Mouse (Mus musculus) kidney, adult 18-20 months (tissue): ENCODE measurements around the gene Art4.
"Not testable (repeated sequence)": the region's sequence is repeated elsewhere in the genome, so short reads cannot be mapped to it uniquely, and the experiment has no call there.

Source experiments
- DNase-seq: peaks from one replicate; pipeline ENCODE4 v3.0.0; 2021

Art4 gene

DNA sequence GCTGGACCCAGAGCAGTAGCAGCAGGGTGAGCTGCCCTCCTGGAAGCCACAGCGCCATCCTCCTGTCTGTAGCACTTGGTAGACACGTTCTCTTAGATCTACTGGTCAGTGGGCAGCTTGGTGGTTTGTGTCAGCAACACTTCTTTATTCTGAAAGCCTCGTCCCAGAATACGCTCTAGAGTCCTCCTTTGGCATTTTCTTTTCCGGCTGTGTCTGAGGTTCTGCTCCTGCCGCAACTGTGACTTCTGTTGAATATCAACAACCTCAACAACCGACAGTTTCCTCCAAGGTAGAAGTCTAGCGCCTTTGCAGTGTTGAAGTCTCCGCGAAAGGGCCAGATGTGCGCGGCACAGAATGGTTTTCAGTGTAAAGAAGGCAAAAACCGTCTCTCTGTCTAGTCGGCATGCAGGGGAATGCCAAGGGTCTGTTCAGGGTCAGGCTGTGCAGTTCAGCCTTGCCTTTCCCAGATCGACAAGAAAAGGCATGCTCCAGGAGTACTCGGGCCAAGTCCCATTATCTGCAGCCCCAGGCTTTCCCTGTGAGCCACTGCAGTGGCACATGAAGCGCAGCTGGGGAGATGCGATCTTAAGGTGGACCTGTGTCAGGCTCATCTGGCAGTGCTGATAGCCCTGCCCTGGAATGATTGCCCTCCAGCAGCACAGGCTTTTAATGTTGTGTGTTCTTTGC, at the start of gene Art4:
TSS of gene Art4 (minus strand) at position 548 of the 687 bp plus-strand sequence.
- DNase-seq, result peak; percentile 28

- no peak for DNase-seq
These were observed 49.4 kb upstream of the Art4 start for GRCm38 (mm10) chr6:136906937-136907293.

DNA sequence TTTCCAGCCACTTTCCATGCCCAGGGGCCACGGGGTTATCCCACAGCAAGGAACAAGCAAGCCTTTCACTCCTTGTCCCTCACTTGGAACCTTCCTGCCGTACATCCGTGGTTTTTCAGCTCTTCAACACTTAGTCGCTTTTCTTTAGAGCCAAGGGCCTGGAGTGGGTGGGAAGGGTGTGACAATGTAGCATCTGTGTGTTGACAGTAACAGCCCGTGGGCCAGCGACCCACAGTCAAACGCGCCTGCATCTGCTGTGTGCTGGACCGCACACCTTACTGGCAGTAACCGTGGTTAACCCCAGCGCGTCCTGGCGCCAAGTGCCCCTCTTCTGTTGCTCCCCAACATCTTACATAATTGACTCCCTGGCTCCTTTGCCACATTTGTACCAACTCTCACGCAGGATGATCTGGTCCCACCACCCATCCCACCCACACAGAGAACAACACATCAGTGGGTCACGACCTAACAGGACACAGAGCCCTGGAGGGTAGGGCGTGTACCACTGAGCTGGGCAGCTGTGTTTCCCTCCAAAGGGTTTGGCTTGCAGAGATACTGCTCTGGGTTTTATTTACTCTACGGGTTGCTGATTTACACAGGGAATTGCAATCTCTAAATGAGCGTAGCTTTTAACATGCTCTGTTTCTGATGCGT, 48.9 kb upstream of the Art4 start:
- no peak for DNase-seq

DNA sequence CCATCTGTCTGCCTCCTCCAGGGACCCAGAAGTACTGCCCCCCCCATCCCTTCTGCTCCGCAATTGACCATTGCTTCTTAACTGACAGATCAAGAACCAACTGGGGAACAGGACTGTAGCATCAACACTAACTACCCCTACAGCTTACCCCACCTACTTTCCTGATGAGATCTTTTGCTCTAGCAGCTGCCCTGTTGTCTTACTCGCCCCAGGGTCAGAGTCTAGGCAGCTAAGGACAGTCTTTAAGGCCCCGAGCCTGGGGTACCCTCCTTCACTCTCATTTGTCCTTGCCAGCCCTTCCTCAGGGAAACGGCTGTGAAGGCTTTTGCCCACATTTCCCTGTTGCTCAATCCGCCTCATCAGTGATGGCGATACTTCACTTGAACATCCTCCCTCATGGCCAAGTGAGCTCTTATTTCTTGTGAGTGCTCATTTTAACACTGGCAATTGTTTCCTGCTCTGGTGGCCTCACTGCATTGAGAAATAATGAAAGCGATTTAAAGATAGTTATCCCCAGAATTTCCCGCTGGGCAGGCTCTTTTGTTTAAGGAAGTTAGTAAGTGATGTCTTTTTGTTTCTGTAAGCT, 46.4 kb upstream of the Art4 start:
- DNase-seq, result no peak

GRCm38 (mm10) chr6:136902527-136902926, 45.0 kb upstream of the Art4 start:
- no peak for DNase-seq

DNA sequence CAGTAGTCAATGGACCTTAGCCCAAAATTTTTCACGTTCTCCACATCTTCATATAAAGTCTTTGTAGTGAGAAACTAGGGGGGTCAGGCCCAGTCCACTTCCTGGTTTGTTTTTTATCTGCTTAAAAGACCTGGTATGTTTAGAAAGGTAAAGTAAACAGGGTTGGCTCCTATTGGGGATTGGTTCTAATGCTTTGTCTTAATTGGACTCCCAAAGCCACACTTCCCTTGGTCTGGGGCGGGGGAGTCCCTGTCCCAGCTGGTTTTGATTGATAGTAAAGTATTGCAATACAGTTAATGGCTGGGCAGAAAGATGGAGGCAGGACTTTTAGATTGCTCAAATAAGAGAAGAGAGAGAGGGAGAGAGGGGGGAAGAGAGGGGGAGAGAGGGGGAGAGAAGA, 43.5 kb upstream of the Art4 start:
- no peak for DNase-seq

- DNase-seq, result no peak
These were observed 43.0 kb upstream of the Art4 start for GRCm38 (mm10) chr6:136900369-136901009.

GRCm38 (mm10) chr6:136898954-136899353, 41.4 kb upstream of the Art4 start:
- no peak for DNase-seq

DNA sequence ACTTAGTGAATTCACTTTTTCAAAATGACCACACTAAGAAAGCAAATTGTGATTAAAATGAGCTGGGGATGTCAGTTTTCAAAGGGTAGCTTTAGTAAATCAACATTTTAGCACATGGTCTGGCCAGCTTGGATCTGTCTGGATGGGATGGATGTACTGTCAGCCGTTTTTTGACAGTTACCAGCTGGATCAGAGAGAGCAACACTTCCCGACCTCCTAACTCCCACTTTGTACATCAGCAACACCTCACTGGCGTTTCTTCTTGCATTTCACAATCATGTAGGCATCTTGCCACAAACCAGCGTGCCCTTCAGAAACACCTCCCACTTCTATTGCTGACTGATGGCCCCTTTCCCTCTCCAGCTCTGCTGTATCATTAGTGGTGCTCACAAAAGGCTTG, 40.7 kb upstream of the Art4 start:
- no peak for DNase-seq

DNA sequence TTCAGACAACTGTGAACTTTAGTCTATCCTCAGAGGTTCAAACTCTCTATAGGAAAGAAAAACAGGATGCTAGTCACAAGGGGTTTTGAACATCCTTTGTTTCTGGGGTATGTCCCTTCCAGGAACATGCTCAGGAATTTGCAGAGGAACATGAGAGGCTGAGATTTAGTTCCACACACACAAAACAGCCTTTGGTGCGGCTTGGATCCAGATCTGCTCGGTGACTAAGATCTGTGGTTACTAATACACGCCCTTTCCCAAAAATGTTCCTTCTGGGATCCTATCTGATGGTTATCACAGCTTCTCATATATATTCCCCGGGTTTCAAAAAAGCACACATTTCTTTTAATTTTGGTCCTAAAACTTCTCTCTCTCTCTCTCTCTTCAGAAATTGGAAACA, 40.3 kb upstream of the Art4 start:
- no peak for DNase-seq

DNA sequence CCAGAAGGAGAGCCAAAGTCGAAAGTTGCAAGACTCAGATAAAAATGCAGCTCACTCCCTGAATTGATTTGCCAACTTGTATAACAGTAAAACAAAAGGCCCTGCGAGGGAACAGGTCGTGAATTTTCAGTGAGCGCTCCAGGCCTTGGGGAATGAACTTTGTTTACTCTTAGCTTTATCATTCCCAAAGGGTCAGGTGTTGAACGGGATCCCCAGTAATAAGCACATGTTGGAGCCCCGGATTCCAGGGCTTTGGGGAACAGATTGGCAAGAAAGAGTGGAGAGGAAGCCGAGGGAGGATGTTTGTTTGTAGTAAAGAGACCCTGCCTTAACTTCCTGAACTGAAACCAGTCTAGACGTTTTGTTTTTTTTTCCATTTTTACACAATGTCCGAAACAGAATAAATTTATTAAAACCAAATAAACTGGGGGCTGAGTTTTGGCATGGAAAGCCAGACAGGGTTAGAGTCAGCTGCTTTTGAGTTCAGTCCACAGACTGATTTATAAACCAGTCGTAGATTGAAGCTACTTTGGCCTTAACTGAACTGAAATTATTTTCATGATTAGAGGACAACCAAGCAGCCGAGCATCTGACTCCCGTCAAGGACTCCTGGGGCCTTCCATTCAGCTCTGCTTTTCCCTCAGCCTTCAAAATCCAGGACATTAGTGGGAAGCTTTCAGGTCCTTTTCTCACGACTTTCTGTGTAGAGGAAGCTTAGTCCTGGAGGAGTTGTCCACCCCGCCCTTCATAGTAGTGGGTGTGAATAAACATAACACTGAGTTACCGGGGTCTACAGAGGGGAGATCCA, 37.2 kb upstream of the Art4 start:
- DNase-seq, result no peak

DNA sequence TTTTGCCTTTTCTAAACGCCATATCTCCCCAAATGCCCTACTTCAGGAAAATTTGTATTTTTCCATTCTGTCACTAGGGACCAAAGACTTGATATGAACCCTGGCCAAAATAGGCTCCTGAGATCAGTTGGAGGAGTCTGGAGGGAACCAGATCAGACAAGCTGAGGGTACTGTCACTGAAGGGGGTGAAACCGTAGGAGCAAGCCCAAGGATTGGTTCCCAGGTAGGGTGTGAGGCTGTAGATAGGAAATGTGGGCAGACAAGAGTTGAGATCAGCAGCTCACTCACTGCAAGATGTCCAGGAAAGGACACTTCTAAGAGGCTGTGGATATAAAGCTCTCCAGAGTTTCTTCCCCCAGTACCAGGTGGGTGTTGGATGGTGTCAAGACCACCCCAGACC, 34.5 kb upstream of the Art4 start:
- DNase-seq, result no peak

DNA sequence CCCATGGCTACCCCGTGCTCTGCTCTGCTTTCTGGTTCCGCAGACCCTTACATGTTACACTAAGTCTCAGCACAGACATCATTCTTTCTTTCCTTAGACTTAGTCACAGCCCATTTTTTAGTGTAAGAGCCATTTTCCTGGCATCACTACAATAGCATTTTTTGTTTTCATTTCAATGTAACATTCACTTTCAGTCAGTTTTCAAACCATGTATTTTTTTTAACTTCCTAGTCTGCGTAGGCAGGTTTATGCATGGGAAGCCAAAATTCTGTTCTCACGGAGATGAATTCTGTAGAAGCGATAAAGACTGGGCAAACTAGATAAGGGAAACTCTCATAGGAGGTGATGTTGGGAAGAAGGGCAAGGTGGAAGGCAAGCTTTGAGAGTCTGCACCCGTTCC, 32.0 kb upstream of the Art4 start:
- DNase-seq, result no peak

GRCm38 (mm10) chr6:136889067-136889466, 31.5 kb upstream of the Art4 start:
- no peak for DNase-seq

DNA sequence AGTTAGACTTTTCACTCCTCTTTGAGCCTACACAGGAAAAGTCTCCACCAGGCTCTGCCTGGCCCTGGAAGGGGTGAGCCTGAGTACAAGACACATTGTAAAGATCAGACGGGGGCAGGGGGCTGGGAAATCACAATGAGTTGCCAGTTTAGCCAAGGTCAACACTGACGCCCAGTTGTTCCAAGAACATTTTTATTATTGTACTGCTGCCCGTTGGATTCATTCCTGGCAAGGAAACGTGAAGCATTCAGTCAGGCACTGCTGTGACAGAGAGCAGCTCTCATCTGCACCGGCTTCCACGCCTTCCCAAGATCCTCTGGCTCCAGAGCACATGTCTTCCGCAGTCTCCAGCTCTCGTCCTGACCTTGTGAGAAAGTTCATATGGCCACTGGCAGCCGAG, 30.3 kb upstream of the Art4 start:
- DNase-seq, result peak; percentile 38

GRCm38 (mm10) chr6:136884766-136885165, 27.2 kb upstream of the Art4 start:
- not testable (repeated sequence) for DNase-seq

DNA sequence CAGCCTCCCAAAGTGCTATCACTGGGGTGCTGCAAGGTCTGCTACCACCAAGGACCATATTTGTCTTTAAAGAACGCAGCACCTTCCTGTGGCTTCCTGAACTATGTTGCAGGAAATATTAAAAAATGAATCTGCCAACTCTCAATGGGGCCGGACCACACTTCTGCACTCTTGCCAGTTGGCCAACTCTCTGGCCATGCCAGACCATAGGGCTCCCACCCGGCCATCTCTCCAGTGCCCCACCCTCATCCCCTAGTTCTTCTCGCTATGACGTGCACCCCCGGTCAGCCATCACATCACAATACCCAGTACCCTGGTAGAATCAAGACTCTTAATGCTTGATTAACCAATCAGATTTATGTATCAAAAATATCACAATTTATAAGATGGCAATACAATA, 26.4 kb upstream of the Art4 start:
- DNase-seq, result no peak

DNA sequence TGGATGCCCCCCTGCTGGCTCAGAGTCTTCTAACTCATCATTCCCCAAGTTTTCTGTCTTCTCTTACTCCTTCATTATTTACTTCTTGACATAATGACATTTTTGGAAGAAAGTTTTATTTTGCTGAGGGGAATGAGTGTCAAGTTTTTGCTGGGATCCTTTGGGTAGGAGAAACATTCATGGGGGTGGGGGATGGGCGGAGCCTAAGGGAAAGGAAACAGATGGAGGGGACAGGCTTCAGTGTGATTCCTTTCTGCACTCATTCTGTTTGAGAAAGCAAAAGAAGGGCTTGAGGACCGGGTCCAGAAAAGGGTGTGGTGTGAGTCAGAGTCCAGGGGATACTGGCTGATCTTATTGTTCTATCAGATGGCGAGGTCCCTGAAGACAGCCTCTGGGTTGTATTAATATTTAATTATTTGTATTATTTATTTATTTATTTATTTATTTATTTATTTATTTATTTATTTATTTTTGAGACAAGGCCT, 25.9 kb upstream of the Art4 start:
- no peak for DNase-seq

- DNase-seq, result no peak
These were observed 24.1 kb upstream of the Art4 start for GRCm38 (mm10) chr6:136881678-136882077.

GRCm38 (mm10) chr6:136875670-136876069, 18.1 kb upstream of the Art4 start, which contains the start of gene Mgp:
Mgp (minus strand) TSS chr6:136875823.
- no peak for DNase-seq

GRCm38 (mm10) chr6:136874599-136874998, 17.1 kb upstream of the Art4 start:
- no peak for DNase-seq

- no peak for DNase-seq
These were observed 11.4 kb upstream of the Art4 start for GRCm38 (mm10) chr6:136868921-136869320.

GRCm38 (mm10) chr6:136866150-136866549, 8.6 kb upstream of the Art4 start:
- DNase-seq, result no peak
